Mouse (Mus musculus) ZHBTc4 (cell line): Measurements from ENCODE around the gene Sfswap.
A peak's percentile ranks its signal among the peaks of the same experiment; 100 is the strongest.
"Not testable (repeated sequence)": the region's sequence is repeated elsewhere in the genome, so short reads cannot be mapped to it uniquely, and the experiment has no call there.

Experiments
- DNase-seq: peaks from one replicate; pipeline ENCODE4 v3.0.0-alpha.2; 2011; ENCODE audit warnings: low read depth, low spot score

The Sfswap gene

GRCm38 (mm10) chr5:129500722-129501634 lies at the start of gene Sfswap:
Gene Sfswap (plus strand): TSS chr5:129501221.
- peak; percentile 84 for DNase-seq

- DNase-seq, result no peak
Measured at GRCm38 (mm10) chr5:129452561-129452960, 48.5 kb upstream of the Sfswap start.

- peak; percentile 90 for DNase-seq
Measured at GRCm38 (mm10) chr5:129454802-129455528, 46.1 kb upstream of the Sfswap start.

- no peak for DNase-seq
Measured at GRCm38 (mm10) chr5:129455529-129455896, 45.5 kb upstream of the Sfswap start.

GRCm38 (mm10) chr5:129456579-129457140 lies 44.4 kb upstream of the Sfswap start:
- peak; percentile 17 for DNase-seq

- no peak for DNase-seq
Measured at GRCm38 (mm10) chr5:129458109-129458508, 42.9 kb upstream of the Sfswap start.

- DNase-seq, result peak; percentile 12
Measured at GRCm38 (mm10) chr5:129458541-129458940, 42.5 kb upstream of the Sfswap start.

- no peak for DNase-seq
Measured at GRCm38 (mm10) chr5:129460798-129461476, 40.1 kb upstream of the Sfswap start.

GRCm38 (mm10) chr5:129463648-129464047 lies 37.4 kb upstream of the Sfswap start:
- not testable (repeated sequence) for DNase-seq

GRCm38 (mm10) chr5:129465788-129466187 lies 35.2 kb upstream of the Sfswap start:
- no peak for DNase-seq

- peak; percentile 76 for DNase-seq
Measured at GRCm38 (mm10) chr5:129475532-129476045, 25.4 kb upstream of the Sfswap start.

- DNase-seq, result peak; percentile 18
Measured at GRCm38 (mm10) chr5:129489879-129490278, 11.1 kb upstream of the Sfswap start.

GRCm38 (mm10) chr5:129501671-129502070 lies 650 bp downstream of the Sfswap start:
- peak; percentile 30 for DNase-seq

- no peak for DNase-seq
Measured at GRCm38 (mm10) chr5:129506886-129507285, 5.9 kb downstream of the Sfswap start.

GRCm38 (mm10) chr5:129518180-129518579 lies 17.2 kb downstream of the Sfswap start:
- no peak for DNase-seq

- no peak for DNase-seq
Measured at GRCm38 (mm10) chr5:129518786-129519185, 17.8 kb downstream of the Sfswap start.

- DNase-seq, result no peak
Measured at GRCm38 (mm10) chr5:129519591-129519990, 18.6 kb downstream of the Sfswap start.

- no peak for DNase-seq
Measured at GRCm38 (mm10) chr5:129521501-129521900, 20.5 kb downstream of the Sfswap start.

GRCm38 (mm10) chr5:129521913-129522312 lies 20.9 kb downstream of the Sfswap start:
- no peak for DNase-seq

GRCm38 (mm10) chr5:129523166-129523565 lies 22.1 kb downstream of the Sfswap start:
- no peak for DNase-seq

GRCm38 (mm10) chr5:129524751-129525150 lies 23.7 kb downstream of the Sfswap start:
- peak; percentile 15 for DNase-seq
